Mouse (Mus musculus) naive thymus-derived CD4-positive, alpha-beta T cell, adult 5 months (primary cell): ENCODE results near the gene Olfr1177-ps. TPM values are rescaled to one million over a fixed set of nuclear protein-coding genes. Genes with fewer than 3 reads are reported as not detected.

ENCODE experiments used
- polyA plus RNA-seq: library from polyadenylated mRNA; unstranded; fragments of 100-300 nt; shearing (Covaris generic); gene quantifications from one replicate; pipeline ENCODE4 v1.2.1, GENCODE M21; 2017

Gene Olfr1177-ps
- polyA plus RNA-seq, result not detected

GRCm38 (mm10) chr2:88346392-88346791, at the start of gene Olfr1177-ps:
TSS of gene Olfr1177-ps (minus strand) at chr2:88346492.

GRCm38 (mm10) chr2:88386762-88387161, 40.5 kb upstream of the Olfr1177-ps start, which contains the start of gene Olfr1178:
TSS of gene Olfr1178 (plus strand) at chr2:88387062.

GRCm38 (mm10) chr2:88336421-88336820, 9.9 kb downstream of the Olfr1177-ps start, which contains the start of gene Olfr1176:
TSS of gene Olfr1176 (plus strand) at chr2:88336721.

GRCm38 (mm10) chr2:88327115-88327514, 19.2 kb downstream of the Olfr1177-ps start, which contains the start of gene Olfr1175-ps:
TSS of gene Olfr1175-ps (minus strand) at chr2:88327215.

GRCm38 (mm10) chr2:88315035-88315434, 31.3 kb downstream of the Olfr1177-ps start, which contains the start of gene Olfr1174-ps:
TSS of gene Olfr1174-ps (minus strand) at chr2:88315135.

Other genes starting within 250 kb of the Olfr1177-ps start
- gene Olfr1166, start 218.2 kb downstream of the Olfr1177-ps start, polyA plus RNA-seq, result not detected
- gene Olfr1167, start 191.3 kb downstream of the Olfr1177-ps start, polyA plus RNA-seq, result 0.10 TPM
- gene Olfr1168, start 164.6 kb downstream of the Olfr1177-ps start, polyA plus RNA-seq, result not detected
- gene Olfr1170, start 118.2 kb downstream of the Olfr1177-ps start, polyA plus RNA-seq, result not detected
- 0.11 TPM for gene Olfr1173, start 66.6 kb downstream of the Olfr1177-ps start, polyA plus RNA-seq
- gene Olfr1174-ps, start 31.4 kb downstream of the Olfr1177-ps start, polyA plus RNA-seq, result not detected
- not detected for gene Olfr1175-ps, start 19.3 kb downstream of the Olfr1177-ps start, polyA plus RNA-seq
- not detected for gene Olfr1176, start 9.8 kb downstream of the Olfr1177-ps start, polyA plus RNA-seq
- gene Olfr1178, start 40.6 kb upstream of the Olfr1177-ps start, polyA plus RNA-seq, result not detected
- not detected for gene Olfr1179, start 60.0 kb upstream of the Olfr1177-ps start, polyA plus RNA-seq
- gene Olfr1180, start 72.7 kb upstream of the Olfr1177-ps start, polyA plus RNA-seq, result not detected
- not detected for gene Olfr1181, start 79.7 kb upstream of the Olfr1177-ps start, polyA plus RNA-seq
- gene Gm13757, start 102.6 kb upstream of the Olfr1177-ps start, polyA plus RNA-seq, result not detected
- 0.26 TPM for gene Olfr1183, start 108.4 kb upstream of the Olfr1177-ps start, polyA plus RNA-seq
- gene Olfr1184, start 137.1 kb upstream of the Olfr1177-ps start, polyA plus RNA-seq, result 0.11 TPM
- not detected for gene Olfr1185-ps1, start 146.8 kb upstream of the Olfr1177-ps start, polyA plus RNA-seq
- gene Olfr1186, start 172.1 kb upstream of the Olfr1177-ps start, polyA plus RNA-seq, result not detected
- not detected for gene Olfr1188, start 210.4 kb upstream of the Olfr1177-ps start, polyA plus RNA-seq
- not detected for gene Olfr1189, start 240.0 kb upstream of the Olfr1177-ps start, polyA plus RNA-seq